Mouse (Mus musculus) midbrain, embryonic 13.5 days (tissue): ENCODE results near the gene Trh. TPM values are rescaled to one million over a fixed set of nuclear protein-coding genes. Genes with fewer than 3 reads are reported as not detected.

Source experiments
- ATAC-seq: fragments of 200-750 bp; cut with Nextera tagmentation; 2 replicates; pipeline ENCODE4 v1.8.0; 2017; ENCODE audit warnings: mild to moderate bottlenecking, moderate TSS enrichment, moderate library complexity
- H3K27ac ChIP-seq: fragments of 300-500 bp; sonication (generic); 2 replicates; pipeline ENCODE4 v1.5.1; 2015; ENCODE audit warnings: inconsistent platforms, mild to moderate bottlenecking, moderate library complexity
- H3K27me3 ChIP-seq: fragments of 300-500 bp; sonication (generic); 2 replicates; pipeline ENCODE4 v1.6.1; 2015; ENCODE audit warnings: mild to moderate bottlenecking, inconsistent platforms
- H3K36me3 ChIP-seq: fragments of 300-500 bp; sonication (generic); 2 replicates; pipeline ENCODE4 v1.6.1; 2015; ENCODE audit warnings: mild to moderate bottlenecking, inconsistent platforms
- H3K4me1 ChIP-seq: fragments of 300-500 bp; sonication (generic); replicated peaks from 2 replicates; pipeline ENCODE4 v1.6.1; 2015; ENCODE audit warnings: inconsistent platforms
- H3K4me2 ChIP-seq: fragments of 300-500 bp; sonication (generic); replicated peaks from 2 replicates; pipeline ENCODE4 v1.6.1; 2015; ENCODE audit warnings: moderate library complexity, mild to moderate bottlenecking, inconsistent platforms
- H3K4me3 ChIP-seq: fragments of 300-500 bp; sonication (generic); replicated peaks from 2 replicates; pipeline ENCODE4 v1.5.1; 2015; ENCODE audit warnings: mild to moderate bottlenecking, inconsistent platforms
- H3K9ac ChIP-seq: fragments of 300-500 bp; sonication (generic); replicated peaks from 2 replicates; pipeline ENCODE4 v1.6.1; 2015; ENCODE audit warnings: mild to moderate bottlenecking, inconsistent platforms
- H3K9me3 ChIP-seq: fragments of 300-500 bp; sonication (generic); 2 replicates; pipeline ENCODE4 v1.6.1; 2016; ENCODE audit warnings: mild to moderate bottlenecking, inconsistent platforms
- WGBS: fragments of 180-500 bp; shearing (Covaris S2); methylation state at CpG from one replicate; pipeline ENCODE4 v1.1.7; 2015; 5-methylcytosine and 5-hydroxymethylcytosine counted together
- polyA plus RNA-seq: library from polyadenylated mRNA; unstranded; fragments of >200 nt; fragmentation: Nextera tagmentation; extraction: Ambion mirVana; gene quantifications from 2 replicates; pipeline ENCODE4 v1.2.1, GENCODE M21; 2015

Trh gene
- polyA plus RNA-seq, 1 experiment from 2014 or later: 3.3 TPM

GRCm38 (mm10) chr6:92253253-92253870, 8.9 kb upstream of the Trh start:
- ATAC-seq: no peak
- WGBS: 73% methylated on average over 3 of the region's 3 CpGs
- no peak overlapping the region for H3K9ac ChIP-seq

GRCm38 (mm10) chr6:92247215-92247919, 2.9 kb upstream of the Trh start:
- H3K4me2 ChIP-seq: no peak overlapping the region
- no peak for ATAC-seq
- H3K9ac ChIP-seq: no peak overlapping the region
- no peak overlapping the region for H3K4me3 ChIP-seq
- H3K9me3 ChIP-seq: no peaks in the 10 kb centered on the region
- no peak overlapping the region for H3K27ac ChIP-seq
- peaks cover 9% of the 10 kb centered on the region; the same call in 1 of the 2 replicates for H3K4me1 ChIP-seq
- no peaks in the 10 kb centered on the region for H3K36me3 ChIP-seq
- WGBS: 6% methylated on average over 7 of the region's 7 CpGs
- peaks cover 41% of the 10 kb centered on the region for H3K27me3 ChIP-seq

More at GRCm38 (mm10) chr6:92253253-92253870, 8.9 kb upstream of the Trh start:
- Histone ChIP-seq H3K4me1 (no peaks in the 10 kb centered on the region), H3K4me2 (no peak overlapping the region), H3K9me3 (0 out of 2 replicates have a peak, but pooled peaks cover 4% of the 10 kb centered on the region), H3K27ac (no peak overlapping the region), H3K27me3 (no peaks in the 10 kb centered on the region), H3K36me3 (no peaks in the 10 kb centered on the region), H3K4me3 (no peak overlapping the region)

GRCm38 (mm10) chr6:92246335-92246734, 1.9 kb upstream of the Trh start:
- H3K4me1 ChIP-seq: peaks cover 9% of the 10 kb centered on the region; the same call in 1 of the 2 replicates
- WGBS: 1% methylated on average over 3 of the region's 3 CpGs
- H3K4me2 ChIP-seq: no peak overlapping the region
- no peaks in the 10 kb centered on the region for H3K9me3 ChIP-seq
- no peak overlapping the region for H3K4me3 ChIP-seq
- peaks cover 45% of the 10 kb centered on the region for H3K27me3 ChIP-seq
- no peak overlapping the region for H3K27ac ChIP-seq
- no peak for ATAC-seq
- no peaks in the 10 kb centered on the region for H3K36me3 ChIP-seq
- H3K9ac ChIP-seq: no peak overlapping the region

- Histone ChIP-seq H3K9me3 (no peaks in the 10 kb centered on the region), H3K27me3 (peaks cover 43% of the 10 kb centered on the region), H3K4me3 (no peak overlapping the region), H3K27ac (no peak overlapping the region), H3K36me3 (no peaks in the 10 kb centered on the region), H3K4me2 (no peak overlapping the region), H3K9ac (no peak overlapping the region), H3K4me1 (peaks cover 8% of the 10 kb centered on the region; the same call in 1 of the 2 replicates)
- ATAC-seq: peak; percentile 97
- WGBS: 62% methylated on average over 3 of the region's 3 CpGs
Measured at GRCm38 (mm10) chr6:92241178-92241906, 3.1 kb downstream of the Trh start.

- no peaks in the 10 kb centered on the region for H3K36me3 ChIP-seq
- 66% methylated on average over 12 of the region's 12 CpGs for WGBS
- H3K4me1 ChIP-seq: no peaks in the 10 kb centered on the region
- no peak overlapping the region for H3K27ac ChIP-seq
- no peaks in the 10 kb centered on the region for H3K9me3 ChIP-seq
- no peak overlapping the region for H3K4me3 ChIP-seq
- no peak overlapping the region for H3K9ac ChIP-seq
- H3K4me2 ChIP-seq: no peak overlapping the region
- ATAC-seq: no peak
- 0 out of 2 replicates have a peak, but pooled peaks cover 3% of the 10 kb centered on the region for H3K27me3 ChIP-seq
Measured at GRCm38 (mm10) chr6:92235036-92235435, 9.4 kb downstream of the Trh start.

GRCm38 (mm10) chr6:92231762-92232161, 12.7 kb downstream of the Trh start:
- no peaks in the 10 kb centered on the region for H3K4me1 ChIP-seq
- no peak overlapping the region for H3K27ac ChIP-seq
- no peaks in the 10 kb centered on the region for H3K27me3 ChIP-seq
- no peak overlapping the region for H3K4me3 ChIP-seq
- 79% methylated on average over 4 of the region's 4 CpGs for WGBS
- no peaks in the 10 kb centered on the region for H3K9me3 ChIP-seq
- H3K36me3 ChIP-seq: no peaks in the 10 kb centered on the region
- H3K4me2 ChIP-seq: no peak overlapping the region
- no peak overlapping the region for H3K9ac ChIP-seq
- no peak for ATAC-seq

GRCm38 (mm10) chr6:92231356-92231755, 13.1 kb downstream of the Trh start:
- Histone ChIP-seq H3K27ac (no peak overlapping the region), H3K27me3 (no peaks in the 10 kb centered on the region), H3K9me3 (no peaks in the 10 kb centered on the region), H3K4me1 (no peaks in the 10 kb centered on the region), H3K36me3 (no peaks in the 10 kb centered on the region), H3K4me3 (no peak overlapping the region), H3K4me2 (no peak overlapping the region), H3K9ac (no peak overlapping the region)
- 66% methylated on average over 1 of the region's 1 CpGs for WGBS
- no peak for ATAC-seq

- Histone ChIP-seq H3K4me3 (no peak overlapping the region), H3K4me1 (no peaks in the 10 kb centered on the region), H3K36me3 (no peaks in the 10 kb centered on the region), H3K4me2 (no peak overlapping the region), H3K27me3 (no peaks in the 10 kb centered on the region), H3K9ac (no peak overlapping the region), H3K9me3 (no peaks in the 10 kb centered on the region), H3K27ac (no peak overlapping the region)
- WGBS: 89% methylated on average over 2 of the region's 2 CpGs
- ATAC-seq: no peak
Measured at GRCm38 (mm10) chr6:92229586-92229985, 14.9 kb downstream of the Trh start.

- Histone ChIP-seq H3K36me3 (no peaks in the 10 kb centered on the region), H3K27me3 (no peaks in the 10 kb centered on the region), H3K9ac (no peak overlapping the region), H3K4me2 (no peak overlapping the region), H3K9me3 (no peaks in the 10 kb centered on the region), H3K4me1 (no peaks in the 10 kb centered on the region), H3K4me3 (no peak overlapping the region), H3K27ac (no peak overlapping the region)
- no peak for ATAC-seq
Measured at GRCm38 (mm10) chr6:92229103-92229502, 15.3 kb downstream of the Trh start.

DNA sequence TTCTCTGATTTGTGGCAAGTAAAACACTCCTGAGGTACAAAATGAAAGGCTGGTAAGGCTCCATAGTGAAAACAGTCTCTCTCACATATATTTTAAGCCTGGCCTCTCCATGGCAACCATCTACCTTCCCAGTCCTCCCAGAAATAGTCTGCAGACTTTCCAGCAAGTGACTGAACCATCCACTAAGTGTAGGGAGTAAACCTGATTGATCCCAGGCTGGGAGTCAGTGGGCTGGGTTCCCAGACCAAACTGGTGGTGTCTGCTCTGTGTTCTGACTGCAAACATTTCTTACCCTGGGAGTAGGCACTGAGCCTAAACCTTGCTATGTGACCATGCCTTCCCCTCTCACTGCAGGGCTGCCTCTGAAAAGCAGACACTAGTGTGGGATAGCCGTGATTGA, 19.5 kb downstream of the Trh start:
- Histone ChIP-seq H3K4me2 (no peak overlapping the region), H3K4me1 (no peaks in the 10 kb centered on the region), H3K9me3 (no peaks in the 10 kb centered on the region), H3K27ac (no peak overlapping the region), H3K9ac (no peak overlapping the region), H3K36me3 (no peaks in the 10 kb centered on the region), H3K4me3 (no peak overlapping the region), H3K27me3 (no peaks in the 10 kb centered on the region)
- WGBS: 85% methylated on average over 1 of the region's 1 CpGs
- no peak for ATAC-seq

GRCm38 (mm10) chr6:92222021-92222420, 22.4 kb downstream of the Trh start:
- no peak for ATAC-seq
- 89% methylated on average over 3 of the region's 3 CpGs for WGBS
- Histone ChIP-seq H3K27ac (no peak overlapping the region), H3K27me3 (no peaks in the 10 kb centered on the region), H3K4me1 (no peaks in the 10 kb centered on the region), H3K9me3 (no peaks in the 10 kb centered on the region), H3K4me3 (no peak overlapping the region), H3K36me3 (no peaks in the 10 kb centered on the region), H3K9ac (no peak overlapping the region), H3K4me2 (no peak overlapping the region)

- H3K4me2 ChIP-seq: no peak overlapping the region
- no peak for ATAC-seq
- H3K36me3 ChIP-seq: no peaks in the 10 kb centered on the region
- WGBS: 84% methylated on average over 6 of the region's 6 CpGs
- no peaks in the 10 kb centered on the region for H3K27me3 ChIP-seq
- no peaks in the 10 kb centered on the region for H3K9me3 ChIP-seq
- no peak overlapping the region for H3K4me3 ChIP-seq
- H3K27ac ChIP-seq: no peak overlapping the region
- no peaks in the 10 kb centered on the region for H3K4me1 ChIP-seq
- H3K9ac ChIP-seq: no peak overlapping the region
Measured at GRCm38 (mm10) chr6:92221604-92222003, 22.8 kb downstream of the Trh start.
